Mouse (Mus musculus) cerebellum, postnatal 4 days (tissue): Measurements from ENCODE around the gene Ect2l.

Experiments
- DNase-seq, 2 experiments: peaks; one replicate each; pipeline ENCODE4 v3.0.0; 2022; ENCODE audit warnings: low spot score in 2 of 2, mixed read lengths in 1 of 2

The Ect2l gene

GRCm38 (mm10) chr10:18210726-18211125, at the start of gene Ect2l:
Ect2l (minus strand) TSS chr10:18210890.
- DNase-seq = no peak

GRCm38 (mm10) chr10:18251345-18251744, 40.7 kb upstream of the Ect2l start:
- no peak for DNase-seq

GRCm38 (mm10) chr10:18243614-18244013, 32.9 kb upstream of the Ect2l start:
- DNase-seq = no peak

DNA sequence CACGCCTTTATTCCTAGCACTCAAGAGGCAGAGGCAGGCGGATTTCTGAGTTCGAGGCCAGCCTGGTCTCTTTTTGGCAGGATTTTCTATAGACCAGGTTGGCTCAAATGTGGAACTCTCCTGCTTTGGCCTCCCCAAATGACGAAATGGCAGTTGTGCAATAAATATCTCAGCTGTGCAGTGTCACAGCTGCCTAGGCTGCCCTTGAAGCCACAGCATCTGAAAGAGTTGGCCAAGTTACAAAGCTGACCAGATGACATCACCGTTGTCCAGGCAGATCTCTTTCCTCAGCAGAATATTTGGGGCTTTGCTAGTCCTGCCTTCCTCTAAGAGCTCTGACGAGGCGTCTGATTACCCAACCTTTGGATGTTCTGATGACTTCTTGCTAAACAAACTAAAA, 26.5 kb upstream of the Ect2l start:
- DNase-seq = no peak

- no peak for DNase-seq
Observed at GRCm38 (mm10) chr10:18236328-18236927, 25.7 kb upstream of the Ect2l start.

DNA sequence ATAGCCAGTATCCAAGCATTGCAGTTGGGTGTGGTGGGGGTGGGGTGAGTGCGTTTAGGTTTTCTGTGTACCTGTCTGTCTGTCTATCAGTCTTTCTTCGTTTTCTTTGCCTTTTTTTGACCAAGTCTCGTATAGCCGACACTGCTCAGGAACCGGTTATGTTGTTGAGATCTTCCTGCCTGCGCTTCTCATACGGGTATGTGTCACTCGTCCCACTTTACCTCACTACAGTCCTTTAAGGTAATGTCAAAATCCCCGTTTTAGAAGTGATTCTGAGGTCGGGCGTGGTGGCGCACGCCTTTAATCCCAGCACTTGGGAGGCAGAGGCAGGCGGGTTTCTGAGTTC, 24.7 kb upstream of the Ect2l start:
- no peak for DNase-seq

- DNase-seq = peak; percentile 73 to 90
Observed at GRCm38 (mm10) chr10:18234560-18235401, 24.1 kb upstream of the Ect2l start, which contains the start of gene Ccdc28a. Ccdc28a (minus strand) TSS chr10:18234998.

GRCm38 (mm10) chr10:18233891-18234290, 23.2 kb upstream of the Ect2l start:
- no peak for DNase-seq

DNA sequence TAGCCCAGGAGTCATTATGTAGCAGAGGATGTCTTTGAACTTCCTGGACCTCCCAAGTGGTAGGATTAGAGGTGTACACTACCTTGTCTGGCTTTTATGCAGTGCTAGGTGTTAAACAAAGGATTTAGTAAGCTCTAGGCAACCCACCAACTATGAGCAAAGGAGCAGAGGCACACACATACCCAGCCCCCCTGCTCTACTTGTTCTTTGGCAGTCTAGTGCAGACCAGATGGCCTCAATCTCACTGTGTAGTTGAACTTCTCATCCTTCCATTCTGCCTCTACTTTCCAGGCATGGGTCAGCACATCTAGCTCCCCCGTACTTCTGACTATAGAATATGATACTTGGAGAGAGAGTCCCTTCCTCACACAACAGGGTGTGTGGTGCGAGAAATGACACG, 13.7 kb upstream of the Ect2l start:
- no peak for DNase-seq

- no peak for DNase-seq
Observed at GRCm38 (mm10) chr10:18219351-18219750, 8.7 kb upstream of the Ect2l start.

GRCm38 (mm10) chr10:18214124-18214523, 3.4 kb upstream of the Ect2l start:
- no peak for DNase-seq

- DNase-seq = no peak
Observed at GRCm38 (mm10) chr10:18213373-18213772, 2.7 kb upstream of the Ect2l start.

GRCm38 (mm10) chr10:18210119-18210518, 571 bp downstream of the Ect2l start:
- no peak for DNase-seq

DNA sequence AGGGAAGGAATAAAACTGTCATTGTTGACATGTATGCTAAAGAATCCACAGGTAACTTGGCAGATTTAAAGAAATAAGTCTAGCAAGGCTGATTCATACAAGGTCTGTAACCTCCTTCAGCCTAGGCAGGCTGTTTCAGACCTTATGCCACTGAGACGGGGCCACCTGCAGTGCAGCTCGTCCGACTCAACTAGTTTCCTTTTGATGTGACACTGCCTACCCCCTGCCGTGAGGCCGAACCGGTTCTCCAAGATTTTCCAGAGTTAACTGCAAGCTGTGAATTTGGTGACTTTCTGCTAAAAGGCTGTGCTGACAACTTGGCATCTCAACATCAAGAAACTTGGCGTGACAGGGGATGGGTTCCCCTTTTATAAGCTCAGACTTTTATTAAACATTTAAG, 6.6 kb downstream of the Ect2l start:
- no peak for DNase-seq

- no peak for DNase-seq
Observed at GRCm38 (mm10) chr10:18202401-18202800, 8.3 kb downstream of the Ect2l start.

DNA sequence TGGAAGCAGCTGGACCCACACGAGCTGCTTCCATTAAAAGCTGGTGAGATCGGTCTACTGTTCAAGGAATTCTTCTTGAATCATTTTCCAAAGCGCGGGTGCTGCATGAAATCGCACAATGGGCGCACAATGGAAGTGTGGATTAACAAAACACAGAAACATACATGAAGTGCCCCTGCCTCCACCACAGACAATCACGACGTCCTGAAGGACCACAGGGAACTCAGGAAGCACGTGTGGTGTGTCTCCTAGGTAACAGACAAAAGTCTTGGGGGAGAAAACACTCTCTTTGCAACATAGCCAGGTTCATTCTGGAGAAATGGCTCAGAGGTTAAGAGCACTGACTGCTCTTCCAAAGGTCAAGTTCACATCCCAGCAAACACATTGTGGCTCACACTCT, 10.0 kb downstream of the Ect2l start:
- no peak for DNase-seq

DNA sequence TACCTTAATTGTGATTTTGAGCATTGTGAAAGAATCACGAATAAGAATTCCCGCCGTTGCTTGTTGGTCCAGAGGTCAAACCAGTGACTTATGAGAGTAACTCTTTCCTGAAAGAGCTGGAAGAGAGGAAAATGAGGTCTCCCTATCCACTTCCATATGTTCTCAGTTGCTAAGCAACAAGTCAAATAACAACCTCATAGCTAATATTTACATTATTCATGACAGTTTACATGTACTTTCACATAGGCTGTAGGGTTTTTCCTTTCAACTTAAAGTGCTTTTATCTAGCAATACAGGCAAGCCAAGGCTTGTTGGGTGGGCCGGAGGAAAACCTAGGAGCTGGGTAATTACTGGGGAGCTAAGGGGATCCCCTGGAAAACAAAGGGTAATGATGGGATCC, 10.8 kb downstream of the Ect2l start:
- no peak for DNase-seq

DNA sequence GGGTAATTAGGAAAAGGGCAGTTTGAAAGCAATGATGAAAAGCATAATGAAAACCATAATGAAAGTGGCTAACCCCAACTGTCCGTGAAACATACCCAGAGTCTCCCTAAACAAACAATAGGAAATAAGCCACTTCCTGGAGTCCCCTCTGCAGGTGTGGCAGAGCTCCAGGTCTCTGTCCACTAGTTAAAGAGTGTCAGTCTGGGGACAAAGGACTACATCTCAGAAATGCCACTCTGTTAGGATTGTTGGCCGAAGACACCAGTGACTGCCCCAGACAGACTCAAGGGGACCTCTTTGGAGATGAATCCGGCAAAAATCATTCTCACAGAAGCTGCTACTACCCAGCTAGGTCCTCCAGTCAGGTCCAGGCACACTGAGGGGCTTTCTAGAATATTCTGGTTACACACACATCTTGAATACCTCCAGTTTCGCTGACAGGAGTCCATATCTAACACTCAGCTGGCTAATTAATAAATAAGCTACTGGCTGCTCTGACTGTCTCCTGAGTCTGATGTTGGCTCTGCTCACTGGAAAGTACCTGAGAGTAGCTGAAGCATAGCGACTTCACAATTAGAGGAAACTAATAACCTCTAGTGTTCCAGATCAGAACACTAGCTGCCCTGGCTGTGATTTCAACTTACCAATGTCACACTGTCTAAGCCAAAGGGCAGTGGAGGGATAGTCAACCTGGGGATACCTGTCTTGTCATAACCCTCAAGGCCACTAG, 12.2 kb downstream of the Ect2l start:
- DNase-seq = no peak

GRCm38 (mm10) chr10:18197206-18197979, 13.3 kb downstream of the Ect2l start:
- DNase-seq = peak in 1 of 2 experiments; percentile 74

GRCm38 (mm10) chr10:18194737-18195141, 16.0 kb downstream of the Ect2l start:
- DNase-seq = no peak

DNA sequence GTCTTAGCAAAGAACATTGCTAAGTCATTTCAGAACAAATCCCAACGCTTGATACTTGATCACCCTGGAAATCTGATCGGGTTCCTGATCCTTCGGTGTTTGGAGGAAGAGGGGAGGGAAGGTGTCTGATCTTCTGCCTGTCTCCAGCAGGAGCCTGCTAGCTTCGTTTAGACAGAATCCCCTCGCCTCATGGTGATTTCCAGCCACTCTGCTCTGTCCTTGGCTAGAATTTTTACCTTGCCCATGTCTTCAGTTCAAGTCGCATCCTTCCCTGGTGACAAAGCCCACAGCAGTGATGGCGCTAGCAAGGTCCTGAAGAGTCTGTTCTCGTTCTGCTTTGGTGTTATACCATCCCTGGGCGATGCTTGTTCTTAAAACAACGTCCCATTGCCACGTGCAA, 16.5 kb downstream of the Ect2l start:
- no peak for DNase-seq

DNA sequence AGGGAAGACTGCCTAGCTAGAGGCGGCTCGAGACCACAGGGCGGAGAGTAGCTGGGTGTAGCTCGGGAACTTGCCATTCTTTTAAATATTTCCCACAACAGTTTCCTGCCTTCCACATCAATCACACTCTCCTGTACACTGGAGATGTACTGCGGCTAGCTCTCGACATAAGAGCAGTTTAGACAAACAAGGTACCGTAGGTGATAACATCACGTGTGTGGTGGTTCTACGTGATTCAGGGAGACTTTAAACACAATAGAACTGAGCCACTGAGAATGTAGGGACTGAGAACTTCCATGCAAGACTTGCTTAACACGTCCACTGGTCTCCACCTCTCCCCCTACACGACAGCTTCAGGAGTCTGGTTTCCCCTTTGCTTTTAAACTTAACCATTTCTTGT, 17.5 kb downstream of the Ect2l start:
- DNase-seq = no peak
